Mouse (Mus musculus): ENCODE measurements around the gene Olfr785. TPM values are rescaled to one million over a fixed set of nuclear protein-coding genes. Genes with fewer than 3 reads are reported as not detected.
"Not testable (repeated sequence)": the region's sequence is repeated elsewhere in the genome, so short reads cannot be mapped to it uniquely, and the experiment has no call there.

Gene Olfr785
- polyA plus RNA-seq (2015; fragmentation: Nextera tagmentation; extraction: Ambion mirVana) = not detected in 2 replicates

- WGBS = 78% methylated on average over 2 of the region's 2 CpGs
- no peak for ATAC-seq (replicated peaks; ENCODE audit: low FRiP score)
- no peaks in the 10 kb centered on the region for H3K9me3 ChIP-seq (replicated peaks)
- H3K4me1 ChIP-seq = no peaks in the 10 kb centered on the region
- H3K9ac ChIP-seq = no peak within 1 kb of the TSS
- no peak within 1 kb of the TSS for H3K4me3 ChIP-seq (replicated peaks)
- no peak within 1 kb of the TSS for H3K27ac ChIP-seq
- H3K36me3 ChIP-seq = no peaks in the 10 kb centered on the region
- H3K4me2 ChIP-seq = no peak within 1 kb of the TSS
- H3K27me3 ChIP-seq = no peaks in the 10 kb centered on the region
Measured at GRCm38 (mm10) chr10:129405126-129405525, at the start of gene Olfr785. Gene Olfr785 (plus strand): TSS chr10:129405426.

GRCm38 (mm10) chr10:129356496-129356895 lies 48.7 kb upstream of the Olfr785 start:
- H3K4me3 ChIP-seq (replicated peaks); H3K4me2 ChIP-seq; H3K27me3 ChIP-seq; H3K27ac ChIP-seq; H3K36me3 ChIP-seq; H3K9me3 ChIP-seq (replicated peaks); H3K4me1 ChIP-seq; ATAC-seq (replicated peaks; ENCODE audit: low FRiP score); H3K9ac ChIP-seq: not testable (repeated sequence)
- 87% methylated on average over 4 of the region's 4 CpGs for WGBS

GRCm38 (mm10) chr10:129357307-129357706 lies 47.9 kb upstream of the Olfr785 start:
- Histone ChIP-seq H3K4me1 (no peaks in the 10 kb centered on the region), H3K4me3 (replicated peaks) (no peak overlapping the region), H3K36me3 (no peaks in the 10 kb centered on the region), H3K27me3 (no peaks in the 10 kb centered on the region), H3K4me2 (no peak overlapping the region), H3K9ac (no peak overlapping the region), H3K27ac (no peak overlapping the region), H3K9me3 (replicated peaks) (no peaks in the 10 kb centered on the region; the same call in 1 of the 2 replicates)
- 76% methylated on average over 5 of the region's 5 CpGs for WGBS
- no peak for ATAC-seq (replicated peaks; ENCODE audit: low FRiP score)

- H3K4me1 ChIP-seq; H3K9ac ChIP-seq; ATAC-seq (replicated peaks; ENCODE audit: low FRiP score); H3K27ac ChIP-seq; H3K27me3 ChIP-seq; H3K9me3 ChIP-seq (replicated peaks); H3K36me3 ChIP-seq; H3K4me3 ChIP-seq (replicated peaks); H3K4me2 ChIP-seq: not testable (repeated sequence)
- 90% methylated on average over 5 of the region's 5 CpGs for whole genome bisulfite sequencing
Measured at GRCm38 (mm10) chr10:129374051-129374450, 31.2 kb upstream of the Olfr785 start.

- Histone ChIP-seq H3K9ac (no peak within 1 kb of the TSS), H3K27me3 (no peaks in the 10 kb centered on the region), H3K9me3 (replicated peaks) (no peaks in the 10 kb centered on the region), H3K4me3 (replicated peaks) (no peak within 1 kb of the TSS), H3K27ac (no peak within 1 kb of the TSS), H3K36me3 (no peaks in the 10 kb centered on the region), H3K4me2 (no peak within 1 kb of the TSS), H3K4me1 (no peaks in the 10 kb centered on the region)
- no peak for ATAC-seq (replicated peaks; ENCODE audit: low FRiP score)
Measured at GRCm38 (mm10) chr10:129383783-129384182, 21.4 kb upstream of the Olfr785 start, which contains the start of gene Olfr784. Gene Olfr784 (plus strand): TSS chr10:129384083.

- no peak for ATAC-seq (replicated peaks; ENCODE audit: low FRiP score)
- no peak overlapping the region for H3K4me3 ChIP-seq (replicated peaks)
- H3K9me3 ChIP-seq (replicated peaks) = no peaks in the 10 kb centered on the region
- 50% methylated on average over 5 of the region's 5 CpGs for WGBS
- H3K27ac ChIP-seq = no peak overlapping the region
- no peaks in the 10 kb centered on the region for H3K4me1 ChIP-seq
- H3K4me2 ChIP-seq = no peak overlapping the region
- no peak overlapping the region for H3K9ac ChIP-seq
- no peaks in the 10 kb centered on the region for H3K36me3 ChIP-seq
- no peaks in the 10 kb centered on the region for H3K27me3 ChIP-seq
Measured at GRCm38 (mm10) chr10:129400892-129401291, 4.3 kb upstream of the Olfr785 start.

- H3K27me3 ChIP-seq = no peaks in the 10 kb centered on the region
- no peak within 1 kb of the TSS for H3K9ac ChIP-seq
- no peak within 1 kb of the TSS for H3K27ac ChIP-seq
- H3K4me1 ChIP-seq = no peaks in the 10 kb centered on the region
- no peak within 1 kb of the TSS for H3K4me3 ChIP-seq (replicated peaks)
- H3K36me3 ChIP-seq = no peaks in the 10 kb centered on the region
- ATAC-seq (replicated peaks; ENCODE audit: low FRiP score) = no peak
- no peaks in the 10 kb centered on the region for H3K9me3 ChIP-seq (replicated peaks)
- no peak within 1 kb of the TSS for H3K4me2 ChIP-seq
Measured at GRCm38 (mm10) chr10:129427006-129427405, 21.8 kb downstream of the Olfr785 start, which contains the start of gene Olfr786. Gene Olfr786 (plus strand): TSS chr10:129427306.

Other genes starting within 250 kb of the Olfr785 start
- not detected in 2 replicates for gene Olfr771, start 240.7 kb upstream of the Olfr785 start, polyA plus RNA-seq (2015; fragmentation: Nextera tagmentation; extraction: Ambion mirVana)
- not detected in 2 replicates for gene Olfr772, start 227.5 kb upstream of the Olfr785 start, polyA plus RNA-seq (2015; fragmentation: Nextera tagmentation; extraction: Ambion mirVana)
- not detected in 2 replicates for gene Olfr773, start 218.0 kb upstream of the Olfr785 start, polyA plus RNA-seq (2015; fragmentation: Nextera tagmentation; extraction: Ambion mirVana)
- not detected in 2 replicates for gene Olfr774, start 169.2 kb upstream of the Olfr785 start, polyA plus RNA-seq (2015; fragmentation: Nextera tagmentation; extraction: Ambion mirVana)
- gene Olfr775, start 157.0 kb upstream of the Olfr785 start, polyA plus RNA-seq (2015; fragmentation: Nextera tagmentation; extraction: Ambion mirVana) = not detected in 2 replicates
- not detected in 2 replicates for gene Olfr776, start 146.3 kb upstream of the Olfr785 start, polyA plus RNA-seq (2015; fragmentation: Nextera tagmentation; extraction: Ambion mirVana)
- not detected in 2 replicates for gene Olfr777, start 133.9 kb upstream of the Olfr785 start, polyA plus RNA-seq (2015; fragmentation: Nextera tagmentation; extraction: Ambion mirVana)
- not detected in 2 replicates for gene Olfr780, start 87.3 kb upstream of the Olfr785 start, polyA plus RNA-seq (2015; fragmentation: Nextera tagmentation; extraction: Ambion mirVana)
- not detected in 2 replicates for gene Olfr781, start 76.6 kb upstream of the Olfr785 start, polyA plus RNA-seq (2015; fragmentation: Nextera tagmentation; extraction: Ambion mirVana)
- not detected in 2 replicates for gene Olfr782, start 56.6 kb upstream of the Olfr785 start, polyA plus RNA-seq (2015; fragmentation: Nextera tagmentation; extraction: Ambion mirVana)
- gene Olfr784, start 21.3 kb upstream of the Olfr785 start, polyA plus RNA-seq (2015; fragmentation: Nextera tagmentation; extraction: Ambion mirVana) = 0.05 TPM in 2 replicates
- not detected in 2 replicates for gene Olfr786, start 21.9 kb downstream of the Olfr785 start, polyA plus RNA-seq (2015; fragmentation: Nextera tagmentation; extraction: Ambion mirVana)
- gene Olfr787, start 56.4 kb downstream of the Olfr785 start, polyA plus RNA-seq (2015; fragmentation: Nextera tagmentation; extraction: Ambion mirVana) = not detected in 2 replicates
- not detected in 2 replicates for gene Olfr788, start 65.6 kb downstream of the Olfr785 start, polyA plus RNA-seq (2015; fragmentation: Nextera tagmentation; extraction: Ambion mirVana)
- gene Olfr789, start 79.3 kb downstream of the Olfr785 start, polyA plus RNA-seq (2015; fragmentation: Nextera tagmentation; extraction: Ambion mirVana) = not detected in 2 replicates
- not detected in 2 replicates for gene Olfr790, start 93.1 kb downstream of the Olfr785 start, polyA plus RNA-seq (2015; fragmentation: Nextera tagmentation; extraction: Ambion mirVana)
- not detected in 2 replicates for gene Olfr791, start 116.4 kb downstream of the Olfr785 start, polyA plus RNA-seq (2015; fragmentation: Nextera tagmentation; extraction: Ambion mirVana)
- gene Olfr792, start 133.7 kb downstream of the Olfr785 start, polyA plus RNA-seq (2015; fragmentation: Nextera tagmentation; extraction: Ambion mirVana) = not detected in 2 replicates
- gene Olfr794, start 162.2 kb downstream of the Olfr785 start, polyA plus RNA-seq (2015; fragmentation: Nextera tagmentation; extraction: Ambion mirVana) = not detected in 2 replicates
- not detected in 2 replicates for gene Olfr796, start 207.1 kb downstream of the Olfr785 start, polyA plus RNA-seq (2015; fragmentation: Nextera tagmentation; extraction: Ambion mirVana)
- not detected in 2 replicates for gene Olfr798, start 222.5 kb downstream of the Olfr785 start, polyA plus RNA-seq (2015; fragmentation: Nextera tagmentation; extraction: Ambion mirVana)
- gene Olfr799, start 232.1 kb downstream of the Olfr785 start, polyA plus RNA-seq (2015; fragmentation: Nextera tagmentation; extraction: Ambion mirVana) = not detected in 2 replicates